Mouse (Mus musculus) skeletal muscle tissue, postnatal 0 days (tissue): Measurements from ENCODE around the gene Depdc1b. TPM values are rescaled to one million over a fixed set of nuclear protein-coding genes. Genes with fewer than 3 reads are reported as not detected.

Source experiments
- polyA plus RNA-seq: library from polyadenylated mRNA; unstranded; fragments of >200 nt; fragmentation: Nextera tagmentation; extraction: Ambion mirVana; gene quantifications from 2 replicates; pipeline ENCODE4 v1.2.1, GENCODE M21; 2015

The Depdc1b gene
- 1.4 and 2.3 TPM in 2 replicates for polyA plus RNA-seq

GRCm38 (mm10) chr13:108315702-108316486, at the start of gene Depdc1b:
Gene Depdc1b, plus strand, starts transcription at chr13:108316332.

GRCm38 (mm10) chr13:108449116-108450097, 133.3 kb downstream of the Depdc1b start, which contains the start of gene Pde4d:
Gene Pde4d, plus strand, starts transcription at chr13:108449948.

Other genes with a start within 250 kb of the Depdc1b start
- gene Ndufaf2, start 157.7 kb upstream of the Depdc1b start, polyA plus RNA-seq, result 30.9 and 42.6 TPM in 2 replicates
- gene Ercc8, start 157.6 kb upstream of the Depdc1b start, polyA plus RNA-seq, result 5.5 and 6.3 TPM in 2 replicates
- 0.88 and 3.8 TPM in 2 replicates for gene Elovl7, start 101.9 kb upstream of the Depdc1b start, polyA plus RNA-seq
- 14.4 and 20.7 TPM in 2 replicates for gene Pde4d, start 133.6 kb downstream of the Depdc1b start, polyA plus RNA-seq